Mouse (Mus musculus): Measurements from ENCODE around the gene Cdc42ep2.
"Not testable (repeated sequence)": the region's sequence is repeated elsewhere in the genome, so short reads cannot be mapped to it uniquely, and the experiment has no call there.

Gene Cdc42ep2

GRCm38 (mm10) chr19:5912103-5913006, 12.3 kb downstream of the Cdc42ep2 start:
- peak; percentile 100 for DNase-seq (ENCODE audit: low read depth, low spot score)

DNA sequence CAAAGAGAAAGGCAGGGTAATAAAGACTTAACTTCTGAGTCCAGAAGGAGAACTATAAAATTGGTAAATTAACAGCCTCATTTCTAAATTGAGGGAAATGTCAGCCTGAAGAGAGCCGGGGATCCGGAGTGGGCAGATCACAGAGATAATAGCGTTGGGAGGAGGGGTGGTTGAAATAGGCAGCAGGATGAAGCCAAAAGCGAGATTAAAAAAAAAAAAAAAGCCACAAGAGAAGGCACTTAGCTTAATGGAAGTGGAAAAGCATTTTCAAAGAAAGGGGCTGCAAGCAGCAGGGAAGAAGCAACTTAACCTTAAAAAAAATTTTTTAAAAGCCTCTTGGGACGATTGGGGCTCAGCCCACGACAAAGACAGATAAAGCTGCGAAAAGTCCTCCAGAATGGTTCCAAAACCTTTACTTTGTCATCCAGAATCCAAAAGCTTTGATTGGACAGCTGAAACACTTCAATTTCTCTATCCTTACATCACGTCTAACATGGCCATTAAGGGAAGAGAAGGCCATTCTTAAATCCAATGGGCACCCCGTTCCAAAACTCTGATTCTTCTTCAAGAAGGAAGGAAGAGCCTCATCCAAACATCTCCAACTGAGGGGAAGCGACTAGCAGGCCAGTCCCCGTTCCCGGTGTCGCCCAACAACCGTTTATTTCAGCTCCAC, 13.1 kb downstream of the Cdc42ep2 start:
- no peak for DNase-seq (ENCODE audit: low read depth, low spot score)

DNA sequence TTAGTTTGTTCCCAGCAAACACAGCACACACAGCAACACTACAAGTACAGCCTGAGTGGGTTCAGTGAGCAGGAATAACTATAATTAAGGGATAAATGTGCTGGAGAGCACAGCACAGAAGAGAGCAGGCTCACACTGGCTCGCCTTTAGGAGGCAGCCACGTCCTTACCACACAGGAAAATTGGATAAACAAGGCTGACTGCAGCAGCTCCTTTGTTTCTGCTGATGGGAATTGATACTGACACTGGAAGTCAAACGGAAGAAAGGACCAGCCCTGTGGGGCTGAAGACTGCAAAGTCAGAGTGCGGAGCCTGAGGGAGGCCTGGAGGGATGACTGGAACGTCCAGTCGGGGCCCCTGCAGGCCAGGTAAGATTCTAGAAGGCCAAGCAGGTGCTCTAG, 14.4 kb downstream of the Cdc42ep2 start:
- no peak for DNase-seq (ENCODE audit: low read depth, low spot score)

- no peak for DNase-seq (ENCODE audit: low read depth, low spot score)
These were observed 17.3 kb downstream of the Cdc42ep2 start for GRCm38 (mm10) chr19:5907275-5907674.

GRCm38 (mm10) chr19:5894002-5894678, 30.5 kb downstream of the Cdc42ep2 start, which contains the start of gene Tigd3:
TSS of gene Tigd3 (minus strand) at chr19:5894149.
- DNase-seq (ENCODE audit: low read depth, low spot score), result peak; percentile 83

DNA sequence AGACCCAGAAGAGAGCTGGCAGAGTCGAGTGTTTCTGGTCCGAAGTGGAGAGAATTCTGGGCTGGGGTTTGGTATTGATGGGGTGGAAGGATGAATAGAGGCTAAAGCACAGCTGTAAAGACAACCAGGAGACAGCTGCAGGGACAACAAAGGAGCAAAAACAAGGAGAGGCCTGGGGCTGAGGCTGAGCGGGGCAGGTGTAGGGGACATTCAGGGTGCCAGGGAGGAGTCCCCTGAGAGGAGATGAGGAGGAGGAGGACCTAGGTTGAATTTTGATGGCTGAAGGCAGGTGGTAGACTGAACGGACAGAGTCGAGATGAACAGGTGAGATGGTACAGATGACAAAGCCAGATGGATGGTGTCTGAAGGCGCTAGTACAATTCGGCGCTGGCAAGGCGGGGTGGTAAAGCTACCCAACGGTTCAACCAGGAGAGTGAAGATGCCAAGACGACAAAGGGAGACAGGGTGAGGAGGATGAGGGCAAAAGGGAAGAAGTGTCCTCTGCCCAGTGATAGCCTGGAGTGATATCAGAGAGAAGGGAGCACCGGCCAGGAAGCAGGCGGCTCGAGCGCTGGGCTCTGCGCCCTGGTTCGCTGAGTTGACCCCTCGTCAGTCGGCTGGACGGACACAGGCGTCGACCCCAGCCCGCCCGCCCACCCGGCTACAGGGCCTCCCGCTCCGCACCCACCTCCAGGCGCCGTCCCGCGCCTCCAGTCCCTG, 31.2 kb downstream of the Cdc42ep2 start:
- DNase-seq (ENCODE audit: low read depth, low spot score), result no peak

DNA sequence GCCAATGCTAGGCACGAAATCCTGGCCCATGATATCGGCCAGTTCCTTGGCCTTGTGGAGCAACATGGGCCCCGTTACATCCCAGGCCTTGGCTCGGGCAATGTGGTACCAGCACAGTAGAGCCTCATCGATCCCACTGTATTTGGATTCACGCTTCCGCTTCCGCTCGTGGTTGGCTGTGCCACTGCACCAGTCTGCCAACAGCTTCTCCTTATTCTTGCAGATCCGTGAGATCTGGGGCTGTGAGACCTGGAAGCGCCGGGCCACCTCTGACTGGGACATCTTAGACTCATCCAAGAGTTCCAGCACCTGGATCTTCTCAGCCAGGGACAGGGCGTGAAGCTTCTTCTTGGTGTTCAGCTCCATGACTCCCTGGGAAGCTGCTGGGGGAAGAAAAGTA, 31.9 kb downstream of the Cdc42ep2 start:
- no peak for DNase-seq (ENCODE audit: low read depth, low spot score)

DNA sequence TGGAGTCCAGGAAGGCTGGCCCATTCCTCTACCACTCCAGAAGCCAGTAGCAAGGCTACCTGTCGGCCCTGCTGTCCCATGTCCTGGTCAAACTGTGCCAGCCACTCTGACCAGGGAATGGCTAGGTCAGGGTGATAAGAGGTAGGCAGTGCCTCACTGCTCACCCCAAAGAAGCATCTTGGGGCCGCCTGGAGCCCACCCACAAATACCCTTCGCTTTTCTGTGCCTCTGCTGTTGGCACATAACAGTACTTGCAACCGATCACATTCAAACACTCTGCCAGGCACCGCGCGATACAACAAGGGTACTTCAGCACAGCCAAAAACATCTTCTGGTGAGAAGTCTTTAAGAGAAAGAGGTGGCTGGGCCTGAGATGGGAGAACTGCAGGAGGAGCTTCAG, 32.4 kb downstream of the Cdc42ep2 start:
- no peak for DNase-seq (ENCODE audit: low read depth, low spot score)

DNA sequence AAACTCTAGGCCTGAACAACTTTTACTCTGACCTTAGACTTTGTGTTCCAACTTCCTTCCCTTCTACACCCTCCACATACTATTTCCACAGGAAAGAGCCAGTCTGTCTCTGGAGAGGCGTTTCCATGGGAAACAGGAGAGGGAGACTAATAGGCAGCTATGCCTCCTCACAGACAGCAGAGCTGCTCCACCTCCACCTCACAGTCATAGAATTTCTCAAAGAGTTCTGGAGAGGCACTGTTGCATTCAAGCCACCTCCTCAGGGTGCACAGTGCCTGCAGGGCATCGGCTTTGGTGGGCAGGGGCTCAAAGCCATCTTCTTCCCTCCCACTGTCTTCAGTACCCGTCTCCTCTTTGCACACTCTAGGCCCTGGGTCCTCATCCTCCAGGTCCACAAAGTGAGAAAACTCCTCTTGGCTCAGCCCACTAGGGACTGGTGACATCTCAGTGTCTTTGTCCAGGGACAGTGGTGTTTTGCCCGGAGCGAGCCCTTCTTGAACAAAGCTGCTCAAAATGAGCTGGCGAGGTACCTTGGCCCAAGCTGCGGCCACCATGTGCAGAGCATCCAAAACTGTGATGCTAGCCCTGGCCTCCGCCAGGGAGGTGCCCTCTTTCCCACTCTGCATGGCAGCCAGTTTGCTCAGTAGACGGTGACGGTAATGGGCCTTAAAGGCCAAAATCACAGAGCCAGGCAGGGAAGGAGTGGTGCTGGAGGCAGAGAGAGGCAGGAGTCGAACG, 32.9 kb downstream of the Cdc42ep2 start:
- DNase-seq (ENCODE audit: low read depth, low spot score), result no peak

GRCm38 (mm10) chr19:5889211-5889610, 35.4 kb downstream of the Cdc42ep2 start:
- no peak for DNase-seq (ENCODE audit: low read depth, low spot score)

DNA sequence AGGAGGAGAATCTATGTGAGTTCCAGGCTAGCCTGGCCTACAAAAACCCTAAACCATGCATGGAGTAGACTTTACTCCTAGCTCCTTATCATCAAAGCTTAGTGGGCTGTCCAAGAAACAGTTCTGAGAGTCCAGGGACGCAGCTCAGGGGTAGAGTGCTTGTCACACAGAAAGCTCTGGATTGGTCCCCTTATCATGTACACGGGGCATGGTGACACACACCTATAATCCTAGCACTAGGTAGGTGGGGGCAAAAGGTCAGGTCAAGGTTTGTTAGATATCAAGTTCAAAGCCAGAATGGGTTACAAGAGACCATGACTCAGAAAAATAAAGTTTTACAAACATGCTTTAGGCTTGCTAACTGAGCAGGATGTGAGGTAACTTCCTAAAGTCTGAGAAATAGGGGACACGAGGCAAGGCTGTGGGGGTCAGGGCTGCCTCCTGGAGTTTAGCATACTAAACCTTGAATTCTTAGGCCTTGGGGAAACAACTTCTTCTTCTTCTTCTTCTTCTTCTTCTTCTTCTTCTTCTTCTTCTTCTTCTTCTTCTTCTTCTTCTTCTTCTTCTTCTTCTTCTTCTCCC, 37.3 kb downstream of the Cdc42ep2 start:
- DNase-seq (ENCODE audit: low read depth, low spot score), result no peak

DNA sequence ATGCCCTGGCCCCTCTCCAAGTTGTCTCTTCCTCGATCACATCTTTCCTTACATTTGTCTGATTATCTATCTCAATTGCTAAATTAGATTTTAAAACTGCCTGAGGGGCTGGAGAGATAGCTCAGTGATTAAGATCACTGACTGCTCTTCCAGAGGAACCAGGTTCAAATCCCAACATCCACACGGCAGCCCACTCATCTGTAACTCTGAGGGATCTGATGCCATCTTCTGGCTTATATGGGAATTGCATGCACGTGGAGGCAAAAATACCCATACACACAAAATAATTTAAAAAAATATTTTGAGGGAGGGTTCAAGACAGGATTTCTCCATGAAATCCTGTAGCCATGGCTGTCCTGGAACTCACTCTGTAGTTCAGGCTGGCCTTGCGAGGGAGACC, 38.8 kb downstream of the Cdc42ep2 start:
- no peak for DNase-seq (ENCODE audit: low read depth, low spot score)

DNA sequence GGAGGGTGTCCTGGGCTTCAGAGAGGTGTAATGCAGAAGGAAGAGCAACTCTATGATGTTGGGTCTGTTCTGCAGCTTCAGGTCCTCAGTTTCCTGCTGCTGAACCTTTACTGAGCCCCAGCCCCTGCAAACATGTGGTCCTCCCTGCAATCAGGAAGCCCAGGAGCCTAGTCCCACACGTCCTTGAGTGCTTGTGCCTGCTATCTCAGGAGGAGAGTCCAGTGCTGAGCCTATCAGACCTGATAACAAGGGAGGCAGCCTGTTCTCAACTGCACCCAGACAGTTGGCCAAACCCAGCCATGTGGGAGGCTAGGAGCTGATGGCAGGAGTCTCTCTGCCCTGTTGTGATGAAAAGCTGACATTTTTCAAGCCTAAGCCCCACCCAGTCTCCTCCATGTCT, 40.7 kb downstream of the Cdc42ep2 start:
- no peak for DNase-seq (ENCODE audit: low read depth, low spot score)

GRCm38 (mm10) chr19:5882079-5882478, 42.5 kb downstream of the Cdc42ep2 start:
- DNase-seq (ENCODE audit: low read depth, low spot score), result not testable (repeated sequence)

GRCm38 (mm10) chr19:5881155-5881554, 43.5 kb downstream of the Cdc42ep2 start:
- no peak for DNase-seq (ENCODE audit: low read depth, low spot score)

- DNase-seq (ENCODE audit: low read depth, low spot score), result no peak
These were observed 44.9 kb downstream of the Cdc42ep2 start for GRCm38 (mm10) chr19:5879735-5880134.

DNA sequence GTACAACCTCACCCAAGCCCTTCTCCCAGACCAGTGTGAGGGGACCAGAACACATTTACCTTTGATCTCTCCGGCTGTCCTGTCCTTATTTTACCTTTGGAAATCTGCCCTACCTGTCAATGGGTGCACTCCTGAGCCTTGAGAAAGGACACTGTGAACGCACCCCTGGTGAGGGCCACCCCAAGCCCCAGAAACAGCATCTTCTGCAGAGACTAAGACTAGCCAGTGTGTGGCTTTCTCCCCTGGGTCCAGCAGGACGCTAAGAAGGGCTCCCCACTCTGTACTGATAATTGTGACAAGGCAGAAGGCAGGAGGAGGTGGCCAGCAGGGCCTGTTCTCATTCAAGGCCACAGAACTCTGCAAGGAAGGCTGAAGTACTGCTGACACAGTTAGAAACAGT, 45.7 kb downstream of the Cdc42ep2 start:
- no peak for DNase-seq (ENCODE audit: low read depth, low spot score)

GRCm38 (mm10) chr19:5878362-5878722, 46.3 kb downstream of the Cdc42ep2 start:
- no peak for DNase-seq (ENCODE audit: low read depth, low spot score)

GRCm38 (mm10) chr19:5877618-5878361, 46.8 kb downstream of the Cdc42ep2 start, which contains the start of gene Slc25a45:
TSS of gene Slc25a45 (plus strand) at chr19:5877808.
- peak; percentile 52 for DNase-seq (ENCODE audit: low read depth, low spot score)

DNA sequence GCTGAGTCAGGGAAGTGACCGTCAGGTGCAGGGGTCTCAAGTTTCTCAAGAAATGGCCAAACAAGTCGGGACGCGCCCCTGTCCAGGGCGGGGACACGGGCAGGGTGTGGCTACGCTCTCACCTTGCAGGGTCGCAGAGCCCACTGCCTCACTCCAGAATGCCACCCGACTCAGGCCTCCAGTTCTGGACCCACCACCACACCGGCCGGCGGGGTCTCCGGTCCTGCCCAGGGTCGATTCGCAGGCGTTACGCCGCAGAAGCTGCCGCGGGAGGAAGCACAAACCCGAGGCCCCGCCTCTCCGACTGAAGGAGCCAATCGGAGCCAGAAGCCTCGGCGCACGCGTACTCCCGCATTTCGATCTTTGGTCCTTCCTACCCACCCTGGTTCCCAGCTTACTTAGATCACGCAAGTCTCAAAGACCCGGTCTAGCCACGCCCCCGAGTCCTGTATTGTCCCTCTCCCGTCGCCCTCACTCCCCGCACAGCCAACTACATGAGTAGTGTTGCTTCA, 49.6 kb downstream of the Cdc42ep2 start, which contains the start of gene Frmd8:
Gene Frmd8, minus strand, starts transcription at position 306 of the 512 bp plus-strand sequence.
- peak; percentile 92 for DNase-seq (ENCODE audit: low read depth, low spot score)
